Mouse (Mus musculus) spleen, adult 2 months (tissue): ENCODE measurements at regions not wholly inside any gene's neighbourhood (a gene's known extent, or its start where the extent isn't known, plus 50 kb on each side); places are given as distances from the start of the nearest gene placed in this dataset.

Source experiments
- CTCF ChIP-seq: fragments of 200-500 bp; IDR thresholded peaks from 2 replicates; pipeline ENCODE4 v1.5.1; 2011; ENCODE audit warnings: mild to moderate bottlenecking, inconsistent platforms; ENCODE audit not compliant: insufficient read depth, insufficient read length, insufficient replicate concordance; ENCODE audit errors: extremely low read depth
- POLR2A ChIP-seq: fragments of 200-500 bp; IDR thresholded peaks from 2 replicates; pipeline ENCODE4 v1.6.1; 2011; ENCODE audit warnings: low read depth, low read length, inconsistent platforms

DNA sequence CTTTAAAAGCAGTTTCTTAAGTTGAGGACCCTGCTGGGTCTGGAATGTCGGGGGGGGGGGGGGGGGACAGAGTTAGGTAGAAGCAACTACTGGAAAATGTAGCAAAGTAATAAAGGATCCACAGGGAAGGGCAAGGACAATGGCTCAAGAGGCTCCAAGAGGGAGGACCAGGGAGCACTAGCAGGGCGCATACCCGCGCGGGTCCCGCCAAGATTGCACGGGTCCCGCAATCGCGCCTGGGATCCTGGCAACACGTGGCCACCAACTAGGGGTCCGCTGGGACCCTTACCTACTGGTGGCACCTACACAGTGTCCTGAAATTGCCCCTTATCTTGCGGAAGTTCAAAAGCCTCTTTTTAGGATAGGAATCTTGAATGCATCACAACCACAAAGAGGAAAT is 66.4 kb downstream of the Sox4 start:
- TF ChIP-seq CTCF = no peak
- TF ChIP-seq POLR2A = no peak
